Mouse (Mus musculus): ENCODE results near the gene Ptprn2. TPM values are rescaled to one million over a fixed set of nuclear protein-coding genes. Genes with fewer than 3 reads are reported as not detected.
"Not testable (repeated sequence)": the region's sequence is repeated elsewhere in the genome, so short reads cannot be mapped to it uniquely, and the experiment has no call there.

Ptprn2 gene
- polyA plus RNA-seq, 1 experiment from 2014 or later = 14.9 TPM

DNA sequence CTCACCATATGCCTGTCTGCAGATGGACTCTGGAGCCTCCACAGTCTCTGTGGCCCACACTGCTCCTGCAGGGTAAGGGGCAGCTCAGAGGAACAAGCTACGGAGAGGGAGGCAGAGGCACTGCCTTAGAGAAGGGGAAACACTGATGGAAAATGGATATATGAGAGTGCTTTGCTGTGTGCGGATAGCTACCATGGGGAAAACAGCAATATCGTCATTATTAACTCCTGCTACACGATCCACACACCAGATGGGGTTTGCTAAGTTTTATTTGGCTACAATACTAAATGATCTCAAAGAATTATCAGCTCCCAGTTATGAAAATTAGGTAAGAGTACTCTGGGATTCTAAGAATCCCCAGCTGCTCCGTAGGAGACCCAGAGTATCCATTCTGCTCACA, 89.2 kb downstream of the Ptprn2 start:
- Histone ChIP-seq H3K4me2 (replicated peaks) (no peak overlapping the region), H3K4me3 (replicated peaks) (no peak overlapping the region), H3K36me3 (no peaks in the 10 kb centered on the region), H3K9me3 (no peaks in the 10 kb centered on the region), H3K27ac (no peak overlapping the region), H3K9ac (replicated peaks) (no peak overlapping the region), H3K4me1 (replicated peaks) (0 out of 2 replicates have a peak, but pooled peaks cover 7% of the 10 kb centered on the region), H3K27me3 (no peaks in the 10 kb centered on the region)
- ATAC-seq = no peak
- 73% methylated on average over 5 of the region's 5 CpGs for WGBS

DNA sequence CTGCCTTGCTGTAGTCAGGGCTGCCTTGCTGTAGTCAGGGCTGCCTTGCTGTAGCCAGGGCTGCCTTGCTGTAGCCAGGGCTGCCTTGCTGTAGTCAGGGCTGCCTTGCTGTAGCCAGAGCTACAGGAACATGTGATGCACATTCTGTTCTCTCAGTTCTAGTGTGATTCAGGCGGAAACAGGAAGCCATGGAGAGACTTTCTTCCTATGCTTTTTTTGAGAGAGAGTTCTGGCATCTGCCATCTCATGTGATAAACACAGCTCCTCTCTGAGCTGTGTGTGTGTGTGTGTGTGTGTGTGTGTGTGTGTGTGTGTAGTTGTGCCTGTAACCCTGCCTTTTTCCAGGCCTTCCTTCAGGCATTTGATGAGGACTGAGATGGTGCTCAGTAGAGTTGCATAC, 92.4 kb downstream of the Ptprn2 start:
- H3K27me3 ChIP-seq; ATAC-seq; H3K9ac ChIP-seq (replicated peaks); H3K27ac ChIP-seq; H3K4me3 ChIP-seq (replicated peaks); H3K4me2 ChIP-seq (replicated peaks); H3K9me3 ChIP-seq; H3K36me3 ChIP-seq: not testable (repeated sequence)
- H3K4me1 ChIP-seq (replicated peaks) = peaks cover 35% of the 10 kb centered on the region
- 84% methylated on average over 1 of the region's 1 CpGs for WGBS

DNA sequence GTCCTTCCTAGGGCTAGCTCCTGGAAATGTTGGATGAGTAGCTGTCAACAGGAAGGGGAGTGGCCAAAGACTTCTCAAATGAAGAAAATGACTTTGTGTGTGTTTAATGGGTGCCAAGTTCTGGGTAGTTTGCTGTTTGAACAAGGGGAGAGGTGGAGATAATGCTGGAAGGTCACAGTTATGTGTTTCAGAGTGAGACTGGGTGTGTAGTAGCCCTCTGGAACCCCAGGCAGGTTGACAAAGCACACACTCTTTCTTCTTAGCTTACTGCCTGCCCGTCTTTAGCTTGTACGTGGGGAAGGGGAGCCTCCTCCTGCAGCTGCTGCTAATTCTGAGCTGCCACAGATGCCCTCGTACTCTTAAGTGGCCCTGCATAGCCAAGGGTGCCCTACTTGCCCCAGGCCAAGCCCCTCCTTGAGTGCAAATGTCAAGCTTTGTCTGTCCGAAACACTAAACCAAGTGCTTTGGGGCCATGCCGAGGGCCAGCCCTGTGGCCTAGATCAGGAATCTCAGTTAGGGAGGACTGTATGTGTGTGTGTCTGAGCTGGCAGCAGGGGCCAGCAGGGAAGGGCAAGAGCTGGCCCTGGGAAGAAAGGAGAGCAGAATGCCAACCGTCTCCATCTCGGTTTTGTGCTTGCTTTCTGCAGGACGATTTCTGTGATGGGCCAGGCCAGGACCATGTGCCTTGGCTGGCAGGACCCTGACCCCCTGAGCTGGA, 95.5 kb downstream of the Ptprn2 start:
- H3K4me3 ChIP-seq (replicated peaks) = no peak overlapping the region
- no peak overlapping the region for H3K4me2 ChIP-seq (replicated peaks)
- 0 out of 2 replicates have a peak, but pooled peaks cover 3% of the 10 kb centered on the region for H3K9me3 ChIP-seq
- H3K27me3 ChIP-seq = no peaks in the 10 kb centered on the region
- peak overlapping the region; percentile 80 for H3K27ac ChIP-seq
- ATAC-seq = peak; percentile 18; the same call in 1 of the 2 replicates
- H3K4me1 ChIP-seq (replicated peaks) = peaks cover 43% of the 10 kb centered on the region
- H3K36me3 ChIP-seq = no peaks in the 10 kb centered on the region
- H3K9ac ChIP-seq (replicated peaks) = no peak overlapping the region
- 55% methylated on average over 8 of the region's 8 CpGs for WGBS

DNA sequence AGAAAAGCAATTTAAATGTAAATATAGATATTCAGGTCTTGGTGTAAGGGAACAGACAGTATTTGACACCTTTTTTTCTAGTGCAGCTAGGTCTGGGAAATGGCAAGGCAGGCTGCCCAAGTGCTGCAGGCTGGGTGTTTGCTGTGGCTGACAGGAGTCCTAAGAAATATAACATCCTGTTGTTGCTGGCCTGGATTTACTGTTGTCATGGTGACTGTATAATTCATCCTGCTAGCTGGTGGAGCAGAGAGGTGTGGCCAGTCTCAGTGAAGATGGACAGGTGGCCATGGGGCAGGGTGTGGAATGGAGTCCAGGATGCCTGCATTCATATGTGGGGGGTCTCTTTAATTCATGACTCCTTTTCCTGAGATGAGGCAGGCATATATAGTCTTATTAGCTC, 96.3 kb downstream of the Ptprn2 start:
- Histone ChIP-seq H3K27ac (peak overlapping the region; percentile 80; the same call in 1 of the 2 replicates), H3K4me3 (replicated peaks) (no peak overlapping the region), H3K27me3 (no peaks in the 10 kb centered on the region), H3K9me3 (0 out of 2 replicates have a peak, but pooled peaks cover 3% of the 10 kb centered on the region), H3K9ac (replicated peaks) (no peak overlapping the region), H3K4me1 (replicated peaks) (peaks cover 43% of the 10 kb centered on the region), H3K36me3 (no peaks in the 10 kb centered on the region), H3K4me2 (replicated peaks) (no peak overlapping the region)
- peak; percentile 90 for ATAC-seq

DNA sequence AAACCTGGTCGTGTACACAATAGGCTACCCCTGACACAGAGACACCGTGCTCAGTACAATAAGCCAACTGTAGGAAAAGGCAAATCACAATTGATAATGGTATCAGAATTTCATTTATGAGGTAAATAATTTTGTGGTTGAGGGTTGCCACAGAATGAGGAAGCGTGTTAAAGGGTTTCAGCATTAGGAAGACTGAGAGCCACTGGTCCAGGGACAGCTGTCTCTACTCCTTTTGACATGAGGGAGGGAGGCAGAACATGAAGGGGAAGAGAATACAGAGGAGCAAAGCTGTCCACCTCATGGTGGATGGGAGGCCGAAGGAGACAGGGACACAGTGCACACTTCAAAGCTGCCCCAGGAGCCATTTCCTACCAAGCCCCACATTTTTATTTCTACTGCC, 97.3 kb downstream of the Ptprn2 start:
- Histone ChIP-seq H3K27ac (no peak overlapping the region), H3K36me3 (no peaks in the 10 kb centered on the region), H3K9ac (replicated peaks) (no peak overlapping the region), H3K27me3 (no peaks in the 10 kb centered on the region), H3K4me3 (replicated peaks) (no peak overlapping the region), H3K4me2 (replicated peaks) (no peak overlapping the region), H3K9me3 (0 out of 2 replicates have a peak, but pooled peaks cover 3% of the 10 kb centered on the region), H3K4me1 (replicated peaks) (peaks cover 43% of the 10 kb centered on the region)
- whole genome bisulfite sequencing = 90% methylated on average over 4 of the region's 4 CpGs
- no peak for ATAC-seq

DNA sequence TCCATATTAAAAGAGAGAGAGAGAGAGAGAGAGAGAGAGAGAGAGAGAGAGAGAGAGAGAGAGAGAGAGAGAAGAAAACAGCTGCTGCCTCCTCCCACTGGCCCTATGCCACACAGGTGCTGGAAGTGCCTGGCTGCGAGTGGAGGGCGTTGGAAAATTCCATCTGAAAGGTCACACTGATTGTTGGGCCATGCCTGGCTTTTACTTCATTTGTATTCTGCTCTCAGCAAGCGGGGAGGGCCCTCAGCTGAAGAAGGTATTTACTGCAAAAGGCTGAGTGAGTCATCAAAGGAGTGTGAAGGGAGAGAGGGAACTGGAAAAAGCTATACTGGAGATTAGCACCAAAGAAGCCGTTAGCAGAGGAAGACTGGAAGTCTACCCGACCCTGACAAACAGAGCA, 99.5 kb downstream of the Ptprn2 start:
- Histone ChIP-seq H3K4me3 (replicated peaks) (no peak overlapping the region), H3K4me2 (replicated peaks) (no peak overlapping the region), H3K9me3 (0 out of 2 replicates have a peak, but pooled peaks cover 3% of the 10 kb centered on the region), H3K4me1 (replicated peaks) (peaks cover 33% of the 10 kb centered on the region), H3K27me3 (no peaks in the 10 kb centered on the region), H3K36me3 (no peaks in the 10 kb centered on the region), H3K27ac (peak overlapping the region; percentile 59), H3K9ac (replicated peaks) (no peak overlapping the region)
- 11% methylated on average over 5 of the region's 5 CpGs for WGBS
- peak; percentile 47; the same call in 1 of the 2 replicates for ATAC-seq

DNA sequence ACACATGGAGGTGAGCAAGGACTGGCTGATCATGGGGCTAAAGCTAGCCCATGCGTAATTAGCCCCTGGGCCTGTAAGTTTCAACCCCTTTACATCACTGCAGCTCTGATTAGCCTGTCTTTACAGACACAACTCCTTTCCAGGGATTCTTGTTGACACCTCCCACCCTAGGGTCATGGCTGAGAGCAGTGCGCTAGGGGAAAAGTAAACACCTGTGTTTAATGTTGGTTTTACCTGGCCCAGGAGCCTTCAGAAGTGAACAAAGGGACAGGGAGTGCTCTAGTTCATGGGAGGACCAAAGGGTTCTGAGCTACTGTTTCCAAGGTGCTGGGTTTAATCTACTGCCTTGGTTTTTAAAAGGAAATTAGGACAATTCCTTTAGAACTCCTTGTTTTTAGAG, 100.6 kb downstream of the Ptprn2 start:
- no peak overlapping the region for H3K9ac ChIP-seq (replicated peaks)
- H3K27ac ChIP-seq = no peak overlapping the region
- no peak overlapping the region for H3K4me2 ChIP-seq (replicated peaks)
- 0 out of 2 replicates have a peak, but pooled peaks cover 3% of the 10 kb centered on the region for H3K9me3 ChIP-seq
- 95% methylated on average over 2 of the region's 2 CpGs for WGBS
- no peak overlapping the region for H3K4me3 ChIP-seq (replicated peaks)
- no peaks in the 10 kb centered on the region for H3K36me3 ChIP-seq
- no peaks in the 10 kb centered on the region for H3K27me3 ChIP-seq
- no peak for ATAC-seq
- peaks cover 25% of the 10 kb centered on the region for H3K4me1 ChIP-seq (replicated peaks)

GRCm38 (mm10) chr12:116587548-116587947, 102.0 kb downstream of the Ptprn2 start:
- ATAC-seq = no peak
- Histone ChIP-seq H3K4me2 (replicated peaks) (no peak overlapping the region), H3K27me3 (no peaks in the 10 kb centered on the region), H3K9me3 (0 out of 2 replicates have a peak, but pooled peaks cover 3% of the 10 kb centered on the region), H3K27ac (no peak overlapping the region), H3K36me3 (no peaks in the 10 kb centered on the region), H3K4me1 (replicated peaks) (peaks cover 11% of the 10 kb centered on the region), H3K9ac (replicated peaks) (no peak overlapping the region), H3K4me3 (replicated peaks) (no peak overlapping the region)
- WGBS = 71% methylated on average over 3 of the region's 3 CpGs

DNA sequence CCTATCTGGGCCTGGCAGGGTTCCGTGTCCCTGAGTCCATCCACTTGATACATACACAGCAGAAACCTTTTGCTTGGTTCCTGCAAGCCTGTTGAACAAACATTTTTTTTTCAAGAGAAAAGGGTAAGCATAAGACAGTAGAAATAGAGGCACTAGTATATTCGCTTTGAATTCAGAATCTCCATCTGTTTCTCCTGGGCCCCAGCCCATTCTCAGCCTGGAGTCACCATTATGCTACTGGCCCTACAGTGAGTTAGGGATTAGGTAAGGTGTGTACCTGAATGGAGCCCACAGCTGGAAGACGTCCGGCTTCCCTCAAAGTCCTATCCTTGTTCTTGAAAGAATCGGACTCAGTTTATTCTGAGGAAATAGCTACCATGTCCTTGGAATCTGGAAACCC, 104.6 kb downstream of the Ptprn2 start:
- Histone ChIP-seq H3K9me3 (no peaks in the 10 kb centered on the region), H3K27me3 (no peaks in the 10 kb centered on the region)
- WGBS = 95% methylated on average over 5 of the region's 5 CpGs

DNA sequence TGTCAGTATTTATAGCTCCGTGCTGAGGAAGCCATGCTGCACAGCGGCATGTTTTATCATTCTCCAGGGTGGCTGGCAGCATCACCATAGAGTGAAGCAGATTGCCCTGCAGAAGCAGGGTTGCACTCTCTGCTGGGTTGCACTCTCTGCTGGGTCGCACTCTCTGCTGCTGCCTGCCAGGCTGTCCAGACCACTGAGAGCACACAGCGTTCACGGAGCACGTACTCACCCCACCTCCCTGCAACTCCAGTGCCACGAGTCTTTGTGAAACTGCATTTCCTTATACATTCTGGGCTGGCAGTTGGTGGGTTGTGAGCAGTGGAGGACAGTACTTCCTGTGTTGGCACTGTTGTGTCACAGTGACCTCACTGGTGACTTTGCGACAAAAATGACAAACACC, 108.9 kb downstream of the Ptprn2 start:
- Histone ChIP-seq H3K27ac (no peak overlapping the region), H3K36me3 (no peaks in the 10 kb centered on the region), H3K27me3 (no peaks in the 10 kb centered on the region), H3K9ac (replicated peaks) (no peak overlapping the region), H3K4me2 (replicated peaks) (no peak overlapping the region), H3K9me3 (no peaks in the 10 kb centered on the region), H3K4me1 (replicated peaks) (peaks cover 25% of the 10 kb centered on the region), H3K4me3 (replicated peaks) (no peak overlapping the region)
- ATAC-seq = no peak
- 81% methylated on average over 8 of the region's 8 CpGs for WGBS

More for the DNA sequence above, 104.6 kb downstream of the Ptprn2 start:
- Histone ChIP-seq H3K4me1 (replicated peaks) (peaks cover 4% of the 10 kb centered on the region; the same call in 1 of the 2 replicates), H3K9ac (replicated peaks) (no peak overlapping the region), H3K4me3 (replicated peaks) (no peak overlapping the region), H3K27ac (no peak overlapping the region), H3K4me2 (replicated peaks) (no peak overlapping the region), H3K36me3 (no peaks in the 10 kb centered on the region)
- ATAC-seq = no peak

DNA sequence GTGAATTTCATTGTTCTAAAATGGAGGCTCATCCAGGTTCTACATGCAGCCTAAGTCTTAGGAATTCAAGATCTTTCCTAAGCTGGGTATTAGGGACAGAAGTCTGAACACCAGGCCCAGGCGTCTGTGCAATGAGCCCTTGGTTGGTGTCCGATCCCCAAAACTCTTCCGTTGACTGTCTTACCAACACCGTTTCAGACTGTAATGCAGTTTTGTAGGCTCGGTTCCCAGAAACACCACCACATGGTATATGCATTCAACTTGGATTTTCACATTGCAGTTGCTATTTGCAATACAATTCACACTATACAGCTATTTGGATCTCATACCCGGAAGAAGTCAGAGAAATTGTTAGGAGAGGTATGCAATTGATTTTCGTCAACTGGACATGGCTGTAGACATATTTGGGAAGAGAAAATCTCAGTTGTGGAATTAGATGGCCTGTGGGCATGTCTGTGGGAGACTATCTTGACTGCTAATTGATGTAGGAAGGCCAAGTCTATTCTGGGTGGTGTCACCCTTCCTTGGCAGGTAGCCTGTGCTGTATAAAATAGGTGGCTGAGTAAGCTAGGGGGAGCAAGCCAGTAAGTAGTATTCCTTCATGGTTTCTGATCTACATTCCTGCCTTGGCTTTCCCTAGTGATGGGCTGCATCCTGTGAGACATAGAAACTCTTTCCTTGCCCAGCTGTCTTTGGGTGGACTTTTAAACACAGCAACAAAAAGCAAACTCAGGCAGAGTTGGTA, 109.5 kb downstream of the Ptprn2 start:
- H3K27me3 ChIP-seq = no peaks in the 10 kb centered on the region
- no peaks in the 10 kb centered on the region for H3K9me3 ChIP-seq
- H3K4me3 ChIP-seq (replicated peaks) = no peak overlapping the region
- 94% methylated on average over 7 of the region's 7 CpGs for WGBS
- H3K4me2 ChIP-seq (replicated peaks) = no peak overlapping the region
- peaks cover 31% of the 10 kb centered on the region for H3K4me1 ChIP-seq (replicated peaks)
- no peaks in the 10 kb centered on the region for H3K36me3 ChIP-seq
- ATAC-seq = no peak
- H3K27ac ChIP-seq = no peak overlapping the region
- no peak overlapping the region for H3K9ac ChIP-seq (replicated peaks)

GRCm38 (mm10) chr12:116595727-116596126, 110.2 kb downstream of the Ptprn2 start:
- H3K36me3 ChIP-seq = no peaks in the 10 kb centered on the region
- H3K27ac ChIP-seq = no peak overlapping the region
- no peaks in the 10 kb centered on the region for H3K9me3 ChIP-seq
- H3K27me3 ChIP-seq = no peaks in the 10 kb centered on the region
- no peak overlapping the region for H3K4me3 ChIP-seq (replicated peaks)
- H3K4me2 ChIP-seq (replicated peaks) = no peak overlapping the region
- H3K4me1 ChIP-seq (replicated peaks) = peaks cover 38% of the 10 kb centered on the region
- no peak overlapping the region for H3K9ac ChIP-seq (replicated peaks)
- ATAC-seq = no peak
- 90% methylated on average over 4 of the region's 4 CpGs for WGBS

Measured in midbrain, embryonic 13.5 days (tissue).